Mouse (Mus musculus): ENCODE measurements around the gene Pls3.

Pls3 gene

DNA sequence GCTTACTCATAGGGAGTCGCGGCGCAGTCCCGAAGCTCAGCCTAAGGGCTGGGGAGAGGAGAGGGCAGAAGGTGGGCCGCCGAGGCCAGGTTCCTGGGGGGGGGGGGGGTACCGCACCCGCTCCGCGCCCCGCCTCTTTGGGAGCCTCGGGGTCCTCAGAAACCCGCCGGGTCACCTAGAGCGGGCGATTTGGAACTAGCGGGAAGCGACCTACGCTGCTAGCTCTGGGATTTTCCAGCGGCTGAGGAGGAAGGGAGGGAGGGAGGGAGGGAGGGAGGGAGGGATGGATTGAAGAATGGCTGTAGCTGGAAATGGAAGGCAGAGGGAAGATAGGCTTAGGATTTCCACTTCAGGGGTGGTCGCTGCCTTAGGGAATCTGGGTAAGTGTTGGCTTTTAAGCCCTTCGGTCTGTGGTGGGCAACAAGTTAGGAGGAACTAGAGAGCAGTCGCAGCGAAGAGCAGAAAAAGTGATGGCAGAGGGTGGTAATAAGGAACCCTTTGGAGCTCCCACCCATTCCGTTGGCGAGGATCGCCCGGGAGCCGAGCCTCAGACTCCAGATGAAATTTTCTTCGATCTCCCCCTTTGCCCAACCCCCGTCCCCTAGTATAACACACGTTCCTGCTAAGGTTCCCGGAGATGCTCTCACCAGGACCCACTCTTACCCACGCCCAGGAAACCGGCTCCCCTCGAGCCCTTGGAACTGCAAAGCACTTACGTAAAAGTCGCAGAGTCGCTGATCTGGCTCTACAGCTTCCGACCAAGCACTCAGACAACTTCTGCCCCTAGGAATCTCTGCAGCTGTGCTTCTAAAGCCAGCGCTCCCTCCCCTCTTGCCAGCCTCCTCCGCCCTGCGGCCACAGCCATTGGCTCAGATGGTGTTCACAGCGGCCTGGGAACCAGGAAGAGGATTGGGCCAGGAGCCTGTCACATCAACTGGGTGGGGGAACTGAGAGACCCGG lies at the start of gene Pls3:
Gene Pls3, minus strand, starts transcription at position 851 of the 960 bp plus-strand sequence.
- DNase-seq (ENCODE audit: low spot score in 2 of 2): peak; percentile 48 to 71

- DNase-seq (ENCODE audit: low spot score in 2 of 2): no peak
These were observed 20.7 kb upstream of the Pls3 start for GRCm38 (mm10) chrX:75895716-75896115.

DNA sequence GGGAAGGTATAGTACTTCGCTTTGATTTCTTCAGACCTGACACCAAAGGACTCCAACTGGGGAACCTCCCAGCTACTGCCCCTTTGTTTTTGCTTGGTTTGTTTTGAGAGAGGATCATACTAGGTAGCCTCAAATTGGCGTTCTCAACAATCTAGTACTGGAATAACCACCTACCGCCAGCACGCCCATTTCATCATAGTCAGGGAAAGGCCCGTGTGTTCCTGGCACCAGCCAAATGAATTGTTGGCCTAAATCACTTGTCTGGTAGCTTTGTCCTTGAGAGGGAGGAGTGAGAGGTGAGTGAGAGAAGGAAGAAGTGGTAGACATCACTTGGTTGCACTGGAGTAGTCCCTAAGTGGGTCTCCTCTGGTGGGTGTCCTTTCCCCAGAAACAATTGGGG lies 584 bp upstream of the Pls3 start:
- no peak for DNase-seq (ENCODE audit: low spot score in 2 of 2)

GRCm38 (mm10) chrX:75873813-75874212 lies 1.2 kb downstream of the Pls3 start:
- peak; percentile 15 for DNase-seq (ENCODE audit: low spot score in 2 of 2)

- no peak for DNase-seq (ENCODE audit: low spot score in 2 of 2)
These were observed 1.7 kb downstream of the Pls3 start for GRCm38 (mm10) chrX:75873253-75873652.

DNA sequence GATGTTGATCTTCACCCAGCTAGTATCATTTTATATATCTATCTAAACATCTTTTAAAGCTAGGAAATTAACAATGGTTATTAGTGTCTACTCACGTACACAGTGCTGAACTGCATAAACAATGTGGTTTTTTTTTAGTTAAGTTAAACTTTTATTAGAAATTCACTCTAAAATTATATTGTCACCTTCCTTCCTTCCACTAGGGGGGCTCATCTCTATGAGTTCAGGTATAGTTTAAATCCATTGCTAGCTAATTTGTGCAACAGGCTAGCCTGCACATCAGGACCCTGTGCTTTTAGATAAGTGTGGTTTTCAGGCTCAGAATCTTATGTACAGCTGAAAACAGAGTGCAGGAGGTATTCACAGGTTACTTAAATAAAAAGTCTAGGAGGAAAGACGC lies 3.1 kb downstream of the Pls3 start:
- no peak for DNase-seq (ENCODE audit: low spot score in 2 of 2)

- DNase-seq (ENCODE audit: low spot score in 2 of 2): no peak
These were observed 13.3 kb downstream of the Pls3 start for GRCm38 (mm10) chrX:75861715-75862114.

- DNase-seq (ENCODE audit: low spot score in 2 of 2): no peak
These were observed 20.7 kb downstream of the Pls3 start for GRCm38 (mm10) chrX:75854294-75854693.

DNA sequence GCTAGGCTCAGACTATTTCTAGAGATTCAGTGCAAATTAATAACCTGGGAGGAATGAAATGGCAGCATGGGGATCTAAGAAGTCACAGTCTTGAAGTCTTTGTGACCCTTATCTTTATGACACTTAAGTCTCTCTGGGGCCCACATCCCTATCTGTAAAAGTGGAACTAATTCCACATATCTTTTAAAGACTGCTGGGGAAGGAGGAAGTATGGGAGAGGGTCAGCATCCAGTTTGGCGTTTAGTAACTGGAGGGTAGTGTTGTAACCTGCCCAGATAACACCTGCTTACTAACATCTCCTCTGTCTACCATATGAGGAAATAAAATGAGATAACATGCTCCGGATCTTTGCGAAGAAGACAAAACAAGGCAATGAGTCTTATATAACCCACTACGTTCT lies 30.7 kb downstream of the Pls3 start:
- DNase-seq (ENCODE audit: low spot score in 2 of 2): no peak

GRCm38 (mm10) chrX:75842835-75843234 lies 32.1 kb downstream of the Pls3 start:
- DNase-seq (ENCODE audit: low spot score in 2 of 2): no peak

- DNase-seq (ENCODE audit: low spot score in 2 of 2): no peak
These were observed 32.9 kb downstream of the Pls3 start for GRCm38 (mm10) chrX:75842120-75842519.

GRCm38 (mm10) chrX:75840263-75840662 lies 34.7 kb downstream of the Pls3 start:
- no peak for DNase-seq (ENCODE audit: low spot score in 2 of 2)

DNA sequence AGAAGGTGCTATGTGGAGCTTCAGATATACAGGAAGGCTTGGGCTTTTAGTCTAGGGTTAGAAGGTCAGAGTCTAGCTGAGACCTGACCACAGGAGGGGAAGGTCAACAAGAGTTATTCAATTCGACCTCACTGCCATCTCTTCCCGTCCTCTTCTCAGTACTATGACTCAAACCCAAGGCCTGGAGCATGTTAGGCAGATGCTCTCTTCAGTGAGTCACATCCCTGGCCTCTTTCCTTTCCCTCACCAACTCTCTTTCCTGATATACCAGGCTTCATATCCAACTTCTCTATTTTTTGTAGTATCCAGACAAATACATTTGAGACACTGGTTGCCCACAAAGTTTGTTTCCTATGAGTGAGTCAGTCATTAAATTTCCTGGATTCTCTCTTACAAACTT lies 40.1 kb downstream of the Pls3 start:
- no peak for DNase-seq (ENCODE audit: low spot score in 2 of 2)

DNA sequence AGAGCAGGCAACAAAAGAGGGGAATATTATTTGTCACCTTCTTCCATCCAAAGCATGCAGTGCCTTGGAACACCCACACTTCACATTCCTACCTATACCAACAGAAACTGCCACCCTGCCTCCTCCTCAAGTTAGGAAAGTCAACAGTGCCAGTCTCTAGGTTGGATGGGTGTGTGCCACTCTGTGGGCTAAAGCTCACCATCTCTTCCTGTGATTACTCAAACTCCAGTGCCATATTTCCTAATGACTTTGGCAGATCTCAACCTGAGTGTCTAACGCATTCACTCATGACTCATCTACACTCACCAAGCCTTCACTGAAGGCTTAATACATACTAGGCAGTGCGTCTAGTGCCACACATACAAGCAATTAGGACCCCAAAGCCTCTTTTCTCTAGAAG lies 40.7 kb downstream of the Pls3 start:
- no peak for DNase-seq (ENCODE audit: low spot score in 2 of 2)

DNA sequence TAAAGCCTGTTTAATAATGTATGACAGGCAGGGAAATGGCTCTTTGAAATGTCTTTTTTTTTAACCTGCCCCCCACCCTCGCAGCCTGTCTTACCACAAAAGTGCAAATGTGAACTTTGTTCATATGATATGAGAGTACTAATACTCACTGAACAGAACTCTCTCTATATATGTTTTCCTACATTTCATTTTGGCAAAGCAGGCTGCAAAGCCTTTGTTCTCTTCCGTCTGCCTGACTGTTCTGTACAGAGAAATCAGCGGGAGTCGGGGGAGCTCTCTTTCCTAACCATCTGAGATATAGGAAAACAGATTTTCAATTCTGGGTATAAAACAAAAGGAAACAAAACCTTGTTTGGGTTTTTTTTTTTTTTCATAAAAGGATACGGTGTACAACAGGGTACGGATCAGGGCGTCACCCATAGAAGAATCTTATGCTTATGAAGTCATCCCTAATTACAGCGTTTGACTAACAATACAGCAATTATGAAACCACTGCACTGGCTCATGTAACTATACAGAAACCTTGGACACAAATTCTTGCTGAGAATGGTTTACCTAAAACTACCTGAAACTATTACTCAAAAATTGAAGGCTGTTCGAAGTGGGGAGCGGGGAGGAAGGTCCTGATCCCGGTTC lies 41.9 kb downstream of the Pls3 start:
- DNase-seq (ENCODE audit: low spot score in 2 of 2): no peak

- DNase-seq (ENCODE audit: low spot score in 2 of 2): no peak
These were observed 45.1 kb downstream of the Pls3 start for GRCm38 (mm10) chrX:75829867-75830255.

GRCm38 (mm10) chrX:75829240-75829866 lies 45.6 kb downstream of the Pls3 start:
- DNase-seq (ENCODE audit: low spot score in 2 of 2): no peak

- DNase-seq (ENCODE audit: low spot score in 2 of 2): no peak
These were observed 56.2 kb downstream of the Pls3 start for GRCm38 (mm10) chrX:75818647-75819271.

DNA sequence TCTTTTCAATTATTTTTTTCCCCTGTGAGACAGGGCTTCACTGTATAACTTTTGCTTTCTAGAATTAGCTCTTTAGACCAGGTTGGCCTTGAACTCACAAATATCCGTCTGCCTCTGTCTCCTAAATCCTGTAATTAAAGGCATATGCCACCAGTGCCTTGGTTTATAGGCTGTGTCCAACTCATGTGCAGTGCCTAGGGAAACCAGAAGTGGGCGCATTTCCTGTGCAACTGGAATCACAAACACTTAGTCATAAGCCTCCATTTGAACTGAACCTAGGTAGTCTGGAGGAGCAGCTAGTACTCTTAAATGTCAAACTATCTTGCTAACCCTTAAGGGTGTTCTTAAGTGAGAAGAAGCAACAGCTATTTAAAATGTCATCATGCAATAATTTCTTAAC lies 60.0 kb downstream of the Pls3 start:
- DNase-seq (ENCODE audit: low spot score in 2 of 2): no peak

DNA sequence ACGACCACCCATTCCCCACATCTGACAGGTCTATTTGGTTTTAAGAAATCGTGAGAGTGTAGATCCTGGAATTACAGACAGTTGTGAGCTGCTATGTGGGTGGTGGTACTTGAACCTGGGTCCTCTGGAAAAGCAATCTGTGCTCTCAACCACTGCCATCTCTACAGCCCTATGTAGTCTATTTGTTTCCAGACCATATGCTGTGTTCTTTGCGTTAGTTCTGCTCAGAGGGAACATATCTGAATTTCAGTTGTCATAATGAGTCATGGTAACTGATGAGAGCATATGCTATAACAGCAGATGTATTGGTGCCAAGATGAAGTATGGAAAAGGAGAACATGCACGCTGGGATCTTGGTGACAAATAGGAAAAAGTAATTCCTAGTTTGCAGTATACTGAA lies 60.9 kb downstream of the Pls3 start:
- DNase-seq (ENCODE audit: low spot score in 2 of 2): no peak

DNA sequence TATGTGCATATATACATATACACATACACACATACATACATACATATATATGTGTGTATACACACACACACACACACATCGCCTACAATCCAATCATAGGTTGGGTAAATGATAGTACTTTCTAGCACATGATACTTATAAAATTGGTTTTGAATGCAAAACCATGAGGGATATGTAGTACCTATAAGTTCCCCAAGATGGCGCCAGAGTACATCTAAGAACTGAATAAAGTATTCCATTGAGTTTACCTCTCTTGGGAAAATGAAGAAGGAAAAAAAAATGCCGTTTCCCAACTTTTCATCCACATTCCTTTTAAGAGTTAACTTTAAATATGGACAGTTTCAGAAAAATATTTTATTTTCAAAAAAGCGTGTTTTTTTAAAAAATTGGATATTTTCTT lies 78.4 kb downstream of the Pls3 start:
- DNase-seq (ENCODE audit: low spot score in 2 of 2): no peak

DNA sequence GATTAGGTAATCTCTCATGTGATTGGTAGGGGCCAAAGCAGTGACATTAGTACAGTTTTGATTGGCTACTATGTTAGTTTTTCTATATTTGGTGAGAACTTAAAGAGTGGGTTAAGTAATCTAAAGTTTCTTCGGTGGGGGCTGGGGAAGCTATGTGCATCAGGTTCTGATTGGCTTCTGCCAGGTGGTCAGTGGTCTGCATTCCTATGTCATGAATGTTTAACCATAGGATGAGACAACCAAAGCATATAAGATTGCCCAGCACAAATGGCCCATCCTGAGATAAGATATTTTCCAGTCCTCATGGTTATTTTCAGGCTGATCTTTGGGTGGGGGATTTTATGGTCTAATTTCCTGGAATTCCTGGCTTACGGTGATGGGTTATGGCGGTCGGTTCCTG lies 95.2 kb downstream of the Pls3 start:
- DNase-seq (ENCODE audit: low spot score in 2 of 2): no peak
